Mouse (Mus musculus) bone marrow, adult 2 months (tissue): Measurements from ENCODE around the gene Alkbh1. TPM values are rescaled to one million over a fixed set of nuclear protein-coding genes. Genes with fewer than 3 reads are reported as not detected.

Experiments
- H3K27ac ChIP-seq: fragments of 200-500 bp; 2 replicates; pipeline ENCODE4 v1.5.1; 2012; ENCODE audit warnings: low read depth, mild to moderate bottlenecking, control low read depth, inconsistent platforms, low read length; ENCODE audit not compliant: control insufficient read depth, poor library complexity, insufficient read depth
- H3K4me1 ChIP-seq: fragments of 200-500 bp; 2 replicates; pipeline ENCODE4 v1.6.1; 2011; ENCODE audit warnings: low read length; ENCODE audit not compliant: control insufficient read depth, insufficient read depth
- H3K4me3 ChIP-seq: fragments of 200-500 bp; replicated peaks from 2 replicates; pipeline ENCODE3; 2011; ENCODE audit warnings: mild to moderate bottlenecking, low read depth, low read length, control low read depth; ENCODE audit not compliant: control insufficient read depth
- CTCF ChIP-seq: fragments of 200-500 bp; IDR thresholded peaks from 2 replicates; pipeline ENCODE4 v1.5.1; 2011; ENCODE audit warnings: low read length, control low read depth; ENCODE audit not compliant: control insufficient read depth, insufficient read depth
- POLR2A ChIP-seq: fragments of 200-500 bp; IDR thresholded peaks from 2 replicates; pipeline ENCODE4 v1.6.1; 2011; ENCODE audit warnings: low read depth, mild to moderate bottlenecking, control low read depth, low read length, borderline replicate concordance; ENCODE audit not compliant: control insufficient read depth
- WGBS: fragments of 180-500 bp; shearing (Covaris S2); methylation state at CpG from one replicate; pipeline ENCODE4 v1.1.7; 2018; 5-methylcytosine and 5-hydroxymethylcytosine counted together
- polyA plus RNA-seq: library from polyadenylated mRNA; stranded (reverse); fragments of >200 nt; gene quantifications from 2 replicates; pipeline ENCODE4 v1.2.4, GENCODE M21; 2011; ENCODE audit warnings: low replicate concordance; ENCODE audit not compliant: missing spikeins, insufficient read depth, insufficient read length

The Alkbh1 gene
- polyA plus RNA-seq, 1 experiment = 19.8 TPM

DNA sequence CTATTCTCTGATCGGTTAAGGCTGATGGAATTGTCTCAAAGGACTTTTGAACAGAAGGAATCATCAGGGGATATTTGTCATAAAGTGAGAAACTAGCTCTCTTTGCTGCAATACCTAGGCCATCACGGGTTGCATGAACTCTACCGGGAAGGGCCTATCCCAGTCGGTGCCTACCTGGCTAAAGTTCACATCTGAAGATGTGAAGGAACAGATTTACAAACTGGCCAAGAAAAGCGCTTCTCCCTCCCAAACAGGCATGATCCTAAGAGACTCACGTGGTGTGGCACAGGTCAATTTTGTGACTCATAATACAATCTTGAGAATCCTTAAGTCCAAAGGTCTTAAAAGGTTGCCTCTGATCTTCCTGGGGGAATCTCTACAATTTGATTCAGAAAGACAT is 49.5 kb downstream of the Alkbh1 start:
- no peak for TF ChIP-seq CTCF
- no peak for TF ChIP-seq POLR2A
- WGBS = 85% methylated on average over 6 of the region's 6 CpGs
- Histone ChIP-seq H3K4me1 (peaks cover 2% of the 10 kb centered on the region; the same call in 1 of the 2 replicates), H3K4me3 (no peak overlapping the region), H3K27ac (no peak overlapping the region)

DNA sequence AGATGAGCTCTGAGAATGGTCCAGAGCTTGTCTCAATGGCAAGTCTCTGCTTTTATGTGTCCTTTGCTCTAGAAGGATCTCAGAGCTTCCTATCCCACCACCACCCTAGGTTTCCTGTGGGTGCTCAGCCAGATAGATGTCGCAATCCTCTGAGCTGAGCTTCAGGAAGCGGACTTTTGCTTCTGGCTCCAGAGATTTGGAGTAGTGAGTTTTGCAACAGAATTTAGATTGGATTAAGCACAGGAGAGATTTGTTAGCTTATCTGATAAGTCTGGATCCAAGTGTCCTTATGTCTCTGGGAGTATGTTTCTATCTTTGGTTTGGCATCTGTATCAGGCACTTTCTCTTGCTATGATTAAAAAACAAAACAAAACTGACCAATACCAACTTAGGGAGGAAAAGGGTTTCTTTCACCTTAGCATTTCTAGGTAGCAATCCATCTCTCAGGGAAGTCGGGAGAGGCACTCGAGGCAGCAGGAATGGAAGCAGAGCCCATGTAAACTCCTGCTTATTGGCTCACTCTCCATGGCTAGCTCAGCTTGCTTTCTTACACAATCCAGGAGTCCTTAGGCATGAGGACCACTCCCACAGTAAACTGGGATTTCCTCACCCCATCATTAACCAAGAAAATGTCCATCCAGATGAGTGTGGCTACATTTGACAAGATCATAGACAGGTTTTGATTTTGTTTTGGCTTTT is 50.2 kb downstream of the Alkbh1 start:
- H3K27ac ChIP-seq = no peak overlapping the region
- H3K4me3 ChIP-seq = no peak overlapping the region
- 48% methylated on average over 4 of the region's 4 CpGs for WGBS
- H3K4me1 ChIP-seq = peaks cover 2% of the 10 kb centered on the region; the same call in 1 of the 2 replicates
- no peak for TF ChIP-seq POLR2A
- TF ChIP-seq CTCF = no peak

DNA sequence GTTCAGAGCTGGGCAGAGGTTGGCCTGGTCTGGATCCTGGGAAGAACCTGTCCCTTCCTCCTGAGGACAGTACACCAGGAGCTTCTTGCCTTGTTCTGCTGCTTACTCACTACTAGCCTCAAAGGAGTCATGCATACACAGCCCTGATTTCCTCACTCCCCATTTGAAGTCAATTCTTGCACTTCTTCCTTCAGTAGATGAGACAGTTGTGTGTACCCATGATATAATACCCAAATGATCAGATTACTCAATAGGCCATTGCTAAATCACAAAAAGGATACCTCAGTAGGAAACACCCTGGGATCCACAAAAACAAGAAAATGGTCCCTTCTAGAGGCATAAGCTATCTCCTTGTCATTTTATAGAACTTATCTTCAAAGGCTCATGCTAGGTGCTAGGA is 52.5 kb downstream of the Alkbh1 start:
- Histone ChIP-seq H3K4me3 (no peak overlapping the region), H3K27ac (no peak overlapping the region), H3K4me1 (peaks cover 2% of the 10 kb centered on the region; the same call in 1 of the 2 replicates)
- no peak for TF ChIP-seq CTCF
- no peak for TF ChIP-seq POLR2A

DNA sequence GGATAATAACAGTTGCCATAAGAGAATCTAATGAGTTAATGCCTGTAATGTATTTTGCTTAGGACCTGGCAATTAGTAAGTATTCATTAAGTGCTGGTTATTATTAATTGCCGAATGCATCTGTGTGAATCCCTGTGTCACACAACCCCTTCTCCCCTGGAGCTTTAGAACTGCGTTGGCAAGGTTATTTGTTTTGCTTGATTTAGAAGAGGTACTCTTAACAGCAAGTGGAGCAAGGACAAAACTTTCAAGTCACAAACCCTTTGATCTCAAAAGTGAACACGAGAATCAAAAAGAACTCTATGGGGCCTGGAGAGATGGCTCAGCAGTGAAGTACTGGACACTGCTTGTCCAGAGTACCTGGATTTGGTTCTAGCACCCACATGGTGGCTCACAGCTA is 54.6 kb downstream of the Alkbh1 start:
- no peak overlapping the region for H3K4me3 ChIP-seq
- 88% methylated on average over 3 of the region's 3 CpGs for WGBS

DNA sequence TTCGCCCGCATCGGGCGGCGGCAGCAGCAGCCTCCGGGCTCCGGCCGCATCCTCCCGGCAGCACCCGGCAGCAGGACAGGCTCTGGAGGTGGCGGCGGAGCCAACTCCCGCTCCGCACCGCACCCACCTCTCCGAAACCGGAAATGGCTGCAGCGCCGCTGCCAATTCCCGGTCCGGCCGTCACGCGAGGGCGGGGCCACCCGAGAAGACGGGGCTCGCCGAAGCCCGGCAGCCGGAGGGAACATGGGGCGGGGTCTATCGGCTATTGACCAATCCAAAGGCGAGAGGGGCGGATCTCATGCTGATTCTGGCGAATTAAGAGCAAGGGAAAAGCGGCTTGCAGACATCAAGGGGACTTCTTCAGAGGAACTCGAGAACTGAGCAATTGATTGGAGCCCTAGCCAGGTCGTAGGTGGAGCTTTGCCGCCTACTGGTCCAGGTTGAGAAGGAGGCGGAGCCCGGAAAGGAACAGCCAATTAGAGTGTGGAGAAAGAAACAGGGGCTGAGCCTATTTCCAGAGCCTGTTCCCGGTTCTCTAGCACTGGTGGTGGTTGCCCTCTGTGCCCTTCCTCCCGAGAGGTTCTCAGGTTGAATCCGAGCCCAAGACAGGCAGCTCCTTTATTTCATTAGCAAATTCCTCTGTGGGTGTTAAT is 55.6 kb downstream of the Alkbh1 start, which contains the start of gene Sptlc2:
Gene Sptlc2 (minus strand): TSS at position 234 of the 653 bp plus-strand sequence.
- under 1% methylated on average over 45 of the region's 45 CpGs for WGBS
- peak within 1 kb of the TSS; percentile 94 for H3K27ac ChIP-seq
- peak within 1 kb of the TSS; percentile 92 for H3K4me3 ChIP-seq
- TF ChIP-seq CTCF (no peak), POLR2A (peak; percentile 84; the same call in 1 of the 2 replicates)
- no peaks in the 10 kb centered on the region; the same call in 1 of the 2 replicates for H3K4me1 ChIP-seq

More for the DNA sequence above, 54.6 kb downstream of the Alkbh1 start:
- no peak overlapping the region for H3K27ac ChIP-seq
- H3K4me1 ChIP-seq = peaks cover 2% of the 10 kb centered on the region; the same call in 1 of the 2 replicates
- TF ChIP-seq POLR2A (no peak), CTCF (no peak)

DNA sequence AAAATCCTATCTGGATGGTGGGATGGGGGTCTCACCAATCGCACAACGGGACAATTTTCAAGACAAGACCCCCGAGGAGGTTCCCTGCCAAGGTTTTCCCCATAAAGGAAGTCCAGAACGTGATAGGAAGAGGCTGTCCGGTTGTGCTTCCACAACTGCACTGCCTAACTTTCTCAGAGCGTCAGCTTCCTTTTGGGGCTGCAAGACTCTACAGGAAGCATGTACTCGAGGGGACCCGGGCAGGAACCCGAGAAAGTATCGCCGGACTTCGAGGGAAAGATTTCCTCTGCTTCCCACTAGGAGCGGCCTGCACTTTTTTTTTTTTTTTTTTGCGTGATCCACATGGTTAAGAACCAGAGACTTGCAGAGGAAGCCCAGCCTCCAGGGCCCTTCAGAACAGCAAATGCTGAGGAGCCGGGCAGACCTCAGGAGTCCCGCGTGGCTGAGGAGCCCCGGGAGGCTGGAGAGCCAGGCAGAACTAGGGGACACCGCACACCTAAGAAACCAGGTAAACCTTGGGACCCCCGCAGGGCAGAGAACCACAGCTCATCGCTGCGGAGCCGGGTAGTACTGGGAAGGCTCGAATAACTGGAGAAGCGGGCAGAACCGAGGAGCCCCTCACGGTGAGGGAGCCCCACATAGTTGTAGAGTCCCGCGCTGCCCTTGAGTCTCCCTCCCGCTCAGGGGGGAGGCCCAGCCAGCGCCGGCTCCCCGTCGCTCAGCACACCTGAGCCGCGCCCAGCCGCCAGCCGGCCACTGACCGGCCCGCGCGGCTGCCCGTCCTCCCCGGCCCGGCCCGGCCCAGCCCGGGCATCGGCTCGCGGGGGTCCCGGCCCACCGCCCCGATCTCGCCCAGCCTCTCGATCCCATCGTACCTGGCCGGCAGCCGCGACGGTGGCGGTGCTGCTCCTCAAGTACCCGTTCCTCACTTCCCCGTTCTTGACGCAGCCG is 56.4 kb downstream of the Alkbh1 start:
- peak overlapping the region; percentile 92 for H3K4me3 ChIP-seq
- WGBS = under 1% methylated on average over 60 of the region's 65 CpGs
- H3K27ac ChIP-seq = peak overlapping the region; percentile 94
- H3K4me1 ChIP-seq = no peaks in the 10 kb centered on the region
- TF ChIP-seq POLR2A (no peak), CTCF (no peak)

DNA sequence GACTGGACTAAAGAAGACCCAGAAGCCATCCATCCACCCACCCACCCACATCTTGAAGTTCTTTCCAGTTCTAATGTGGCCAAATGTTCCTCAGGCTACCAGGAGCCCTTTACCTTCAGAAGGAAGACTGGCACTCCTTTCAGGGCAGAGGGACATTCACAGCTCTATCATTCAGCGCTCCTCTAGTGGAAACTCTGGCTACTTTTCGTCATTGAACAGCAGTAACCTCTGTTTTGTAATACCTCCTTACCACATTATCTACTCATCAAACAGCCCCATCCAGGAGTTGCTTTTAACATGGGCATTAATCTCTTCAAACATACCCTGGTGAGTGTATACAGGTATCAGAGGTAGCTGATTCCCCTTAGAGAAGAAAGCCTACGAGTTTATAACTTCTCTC is 58.8 kb downstream of the Alkbh1 start:
- no peak for TF ChIP-seq POLR2A
- no peak for TF ChIP-seq CTCF
- Histone ChIP-seq H3K4me3 (no peak overlapping the region), H3K27ac (no peak overlapping the region), H3K4me1 (no peaks in the 10 kb centered on the region)
- WGBS = 47% methylated on average over 3 of the region's 3 CpGs

DNA sequence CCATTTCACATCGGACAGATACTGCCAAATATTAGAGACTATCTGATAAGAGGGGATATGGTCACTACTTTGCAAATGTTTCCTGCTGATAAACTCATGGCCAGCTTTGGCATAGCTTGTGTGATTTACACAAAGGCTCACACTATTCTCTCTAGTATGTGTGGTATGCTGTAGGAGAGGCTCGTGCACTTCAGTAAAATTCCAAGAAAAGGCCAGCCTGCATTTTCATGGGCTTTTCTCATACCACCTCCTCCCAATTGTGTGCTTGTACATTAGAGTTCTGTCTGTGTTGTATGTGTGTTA is 62.5 kb downstream of the Alkbh1 start:
- TF ChIP-seq POLR2A (no peak), CTCF (no peak)
- 35% methylated on average over 2 of the region's 2 CpGs for WGBS

More for the DNA sequence above, 62.5 kb downstream of the Alkbh1 start:
- Histone ChIP-seq H3K4me1 (no peaks in the 10 kb centered on the region; the same call in 1 of the 2 replicates), H3K27ac (no peak overlapping the region), H3K4me3 (no peak overlapping the region)
